Mouse (Mus musculus): ENCODE results near the gene Plxnb1. TPM values are rescaled to one million over a fixed set of nuclear protein-coding genes. Genes with fewer than 3 reads are reported as not detected.

The Plxnb1 gene
- polyA plus RNA-seq, 1 experiment = 61.4 TPM

DNA sequence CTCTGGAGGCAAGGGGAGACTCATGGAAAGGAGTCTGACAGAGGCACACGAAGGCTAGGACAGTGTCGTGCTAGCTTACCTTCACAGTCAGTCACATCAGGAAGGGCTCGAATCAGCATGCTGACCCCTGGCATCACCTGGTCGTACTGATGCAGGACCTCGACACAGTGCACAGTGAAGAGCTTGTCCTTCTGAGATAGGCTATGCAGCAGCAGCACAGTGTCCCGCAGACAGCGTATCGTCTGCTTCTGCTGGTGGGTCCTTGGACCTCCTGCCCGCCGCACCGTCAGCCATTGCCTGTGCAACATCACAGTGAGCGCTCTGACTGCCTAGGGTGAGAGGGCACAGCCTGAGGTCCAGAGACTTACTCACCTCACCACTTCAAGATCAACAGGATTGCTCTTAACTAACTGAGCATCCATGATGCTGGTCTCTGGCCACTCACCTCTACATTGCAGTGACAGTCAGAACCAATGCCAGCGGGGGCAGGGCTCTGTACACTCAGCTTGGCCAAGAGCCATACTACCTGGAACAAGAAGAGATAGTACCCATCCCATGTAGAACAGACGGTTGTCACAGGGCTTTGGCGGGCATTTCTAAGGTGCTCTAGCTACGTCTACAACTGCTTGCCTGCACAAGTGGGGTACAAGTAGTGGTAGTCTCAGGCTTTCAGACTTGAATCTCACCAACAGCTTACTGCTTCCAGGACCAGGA, 34.8 kb upstream of the Plxnb1 start:
- TF ChIP-seq POLR2A (IDR thresholded peaks at IDR 0.05; ENCODE audit: borderline replicate concordance, extremely low read depth, low read depth, low read length) (no peak), CTCF (IDR thresholded peaks at IDR 0.05; ENCODE audit: insufficient read depth, low read length) (0 out of 2 replicates have a peak, but pooled peaks have one; percentile 6)
- 89% methylated on average over 16 of the region's 16 CpGs for WGBS
- Histone ChIP-seq H3K4me3 (replicated peaks; ENCODE audit: extremely low read depth, low read depth, low read length) (no peak overlapping the region), H3K4me1 (ENCODE audit: control insufficient read depth, insufficient read depth, low read length) (peaks cover 16% of the 10 kb centered on the region)
- DNase-seq = no peak

DNA sequence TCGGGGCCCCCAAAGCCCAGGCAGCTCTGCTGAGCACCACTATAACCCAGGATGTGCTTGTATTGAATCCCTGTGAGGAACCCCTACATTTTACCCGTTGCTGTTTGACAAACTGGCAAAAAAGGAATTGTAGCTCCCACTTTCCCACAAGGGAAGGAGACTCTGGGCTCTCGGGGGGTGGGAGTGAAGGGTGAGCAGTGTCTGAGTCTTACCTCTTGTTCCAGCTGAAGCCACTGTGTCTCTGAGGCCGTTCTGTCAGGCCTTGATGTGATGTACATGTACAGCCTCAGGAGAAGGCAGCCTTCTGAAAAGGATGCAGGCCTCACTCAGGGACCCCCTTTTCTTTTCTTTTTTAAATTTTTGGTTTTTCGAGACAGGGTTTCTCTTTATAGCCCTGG, 34.3 kb upstream of the Plxnb1 start:
- no peak for TF ChIP-seq CTCF (IDR thresholded peaks at IDR 0.05; ENCODE audit: insufficient read depth, low read length)
- no peak for TF ChIP-seq POLR2A (IDR thresholded peaks at IDR 0.05; ENCODE audit: borderline replicate concordance, extremely low read depth, low read depth, low read length)
- Histone ChIP-seq H3K4me3 (replicated peaks; ENCODE audit: extremely low read depth, low read depth, low read length) (no peak overlapping the region), H3K4me1 (ENCODE audit: control insufficient read depth, insufficient read depth, low read length) (peaks cover 16% of the 10 kb centered on the region)
- WGBS = 89% methylated on average over 5 of the region's 5 CpGs
- no peak for DNase-seq

DNA sequence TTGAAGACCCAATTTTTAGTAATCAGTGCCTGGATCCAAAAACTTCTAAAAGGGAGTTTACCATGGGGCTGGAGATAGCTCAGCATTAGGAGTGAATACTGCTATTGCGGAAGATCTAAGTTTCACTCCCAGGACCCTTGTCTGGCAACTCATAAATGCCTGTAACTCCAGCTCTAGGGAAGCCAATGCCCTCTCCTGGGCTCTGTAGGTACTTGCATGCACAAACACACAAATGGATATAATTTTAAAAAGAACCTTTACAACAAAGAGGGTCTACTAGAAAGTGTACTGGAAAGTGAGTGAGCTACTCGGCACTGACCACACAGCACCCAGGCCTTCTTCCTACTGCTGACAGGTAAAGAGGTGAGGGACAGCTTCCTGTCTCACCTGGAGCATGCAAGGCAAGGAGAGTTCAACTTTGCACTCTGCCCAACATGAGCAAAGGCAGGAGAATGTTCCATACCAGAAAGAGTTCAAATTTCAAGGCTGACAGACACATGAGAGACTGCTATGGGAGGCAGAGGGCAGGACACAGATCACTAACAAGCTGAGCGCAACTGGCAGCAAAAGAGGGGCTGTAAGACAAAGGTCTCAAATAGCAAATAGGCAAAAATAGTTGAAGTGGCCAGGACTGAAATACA, 27.0 kb upstream of the Plxnb1 start:
- TF ChIP-seq POLR2A (IDR thresholded peaks at IDR 0.05; ENCODE audit: borderline replicate concordance, extremely low read depth, low read depth, low read length) (no peak), CTCF (IDR thresholded peaks at IDR 0.05; ENCODE audit: insufficient read depth, low read length) (no peak)
- H3K4me3 ChIP-seq (replicated peaks; ENCODE audit: extremely low read depth, low read depth, low read length) = no peak overlapping the region
- 93% methylated on average over 3 of the region's 3 CpGs for WGBS
- H3K4me1 ChIP-seq (ENCODE audit: control insufficient read depth, insufficient read depth, low read length) = peaks cover 3% of the 10 kb centered on the region; the same call in 1 of the 2 replicates
- DNase-seq = no peak

DNA sequence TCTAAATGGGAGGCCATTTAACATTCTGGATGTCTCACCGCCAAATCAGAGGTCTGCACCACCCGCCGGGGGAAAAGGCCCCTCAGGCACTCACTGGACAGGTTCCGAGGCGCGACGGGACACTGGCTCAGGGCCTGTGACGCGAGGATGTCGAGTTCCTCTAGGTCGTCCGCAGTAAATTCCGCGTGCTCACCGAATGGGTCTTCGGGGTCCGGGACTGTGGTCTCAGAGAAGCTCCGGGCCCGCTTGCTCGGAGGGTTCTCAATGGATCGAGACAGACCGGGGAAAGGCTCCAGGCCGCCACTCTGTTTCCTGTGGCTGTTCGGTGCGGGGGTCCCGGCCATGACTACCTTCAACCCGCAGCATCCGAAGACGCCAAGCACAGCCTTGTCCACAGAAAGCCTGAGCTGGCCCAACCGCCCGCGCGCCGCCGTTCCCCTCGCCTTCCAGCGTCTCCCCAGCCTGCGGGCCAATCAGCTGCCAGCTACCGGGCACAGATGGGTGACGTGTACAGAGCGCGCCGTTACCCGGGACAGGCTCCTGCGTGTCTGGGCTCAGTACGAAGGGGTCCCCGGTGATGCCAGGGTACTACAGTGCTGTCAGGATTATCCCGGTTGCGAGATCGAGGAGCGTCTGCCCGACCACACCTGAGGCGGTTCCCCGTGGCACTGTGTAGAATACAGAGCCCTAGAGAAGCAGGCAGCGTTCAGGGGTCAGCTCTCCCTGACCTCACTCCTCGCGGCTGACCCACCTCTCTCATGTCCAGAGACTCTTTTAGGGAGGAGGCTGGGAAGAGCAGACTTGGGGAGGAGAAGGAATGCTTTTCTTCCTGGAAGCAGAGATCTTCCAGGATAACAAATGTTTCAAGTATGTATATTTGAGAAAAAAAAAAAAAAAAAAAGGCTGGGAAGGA, 21.3 kb upstream of the Plxnb1 start, which contains the start of gene Atrip:
Gene Atrip (minus strand): TSS at position 464 of the 913 bp plus-strand sequence.
- peak; percentile 90 for DNase-seq
- TF ChIP-seq CTCF (IDR thresholded peaks at IDR 0.05; ENCODE audit: insufficient read depth, low read length) (no peak), POLR2A (IDR thresholded peaks at IDR 0.05; ENCODE audit: borderline replicate concordance, extremely low read depth, low read depth, low read length) (peak; percentile 93)
- Histone ChIP-seq H3K4me3 (replicated peaks; ENCODE audit: extremely low read depth, low read depth, low read length) (peak within 1 kb of the TSS; percentile 72), H3K4me1 (ENCODE audit: control insufficient read depth, insufficient read depth, low read length) (peaks cover 5% of the 10 kb centered on the region; the same call in 1 of the 2 replicates)
- WGBS = under 1% methylated on average over 57 of the region's 57 CpGs

DNA sequence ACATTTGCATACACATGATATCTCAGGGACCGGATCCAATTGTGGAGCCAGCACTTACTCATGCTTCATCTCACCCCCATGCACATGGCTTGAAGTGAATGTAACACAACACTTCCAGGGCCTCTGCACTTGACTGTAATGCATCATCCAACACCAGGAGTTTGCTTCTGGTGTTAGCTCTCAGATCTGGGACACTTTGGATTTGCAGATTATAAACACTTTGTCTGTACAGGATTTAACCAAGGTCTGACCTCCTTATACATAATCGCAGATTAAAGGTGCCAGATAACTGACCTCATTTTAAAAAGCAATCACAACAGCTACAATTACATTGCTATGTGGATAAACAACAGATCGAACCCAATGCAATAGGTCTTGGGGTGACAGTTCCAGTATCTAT, 14.7 kb upstream of the Plxnb1 start:
- no peak for DNase-seq
- TF ChIP-seq CTCF (IDR thresholded peaks at IDR 0.05; ENCODE audit: insufficient read depth, low read length) (no peak), POLR2A (IDR thresholded peaks at IDR 0.05; ENCODE audit: borderline replicate concordance, extremely low read depth, low read depth, low read length) (no peak)
- 86% methylated on average over 3 of the region's 3 CpGs for WGBS
- Histone ChIP-seq H3K4me3 (replicated peaks; ENCODE audit: extremely low read depth, low read depth, low read length) (no peak overlapping the region), H3K4me1 (ENCODE audit: control insufficient read depth, insufficient read depth, low read length) (peaks cover 2% of the 10 kb centered on the region; the same call in 1 of the 2 replicates)

DNA sequence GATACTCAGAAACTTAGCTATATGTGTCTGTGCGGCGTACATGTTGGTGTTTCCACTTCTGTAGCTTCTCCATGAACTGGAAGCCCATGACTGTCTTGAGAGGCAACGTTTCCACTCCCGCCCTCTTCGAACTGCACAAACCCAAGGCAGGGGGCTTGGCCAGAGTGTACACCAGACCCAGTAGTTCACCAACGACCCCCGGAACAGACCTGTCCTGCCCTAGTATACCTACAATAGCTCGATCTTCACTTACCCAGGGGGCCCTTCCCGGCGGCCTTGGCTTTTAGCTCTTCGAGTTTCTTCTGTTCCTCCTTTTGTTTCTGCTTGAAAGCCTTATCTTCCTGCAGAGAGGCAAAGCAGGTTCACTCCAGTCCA, 13.5 kb upstream of the Plxnb1 start:
- TF ChIP-seq POLR2A (IDR thresholded peaks at IDR 0.05; ENCODE audit: borderline replicate concordance, extremely low read depth, low read depth, low read length) (no peak), CTCF (IDR thresholded peaks at IDR 0.05; ENCODE audit: insufficient read depth, low read length) (no peak)
- H3K4me1 ChIP-seq (ENCODE audit: control insufficient read depth, insufficient read depth, low read length) = peaks cover 2% of the 10 kb centered on the region; the same call in 1 of the 2 replicates
- peak overlapping the region; percentile 72 for H3K4me3 ChIP-seq (replicated peaks; ENCODE audit: extremely low read depth, low read depth, low read length)
- 3% methylated on average over 11 of the region's 11 CpGs for WGBS
- no peak for DNase-seq

DNA sequence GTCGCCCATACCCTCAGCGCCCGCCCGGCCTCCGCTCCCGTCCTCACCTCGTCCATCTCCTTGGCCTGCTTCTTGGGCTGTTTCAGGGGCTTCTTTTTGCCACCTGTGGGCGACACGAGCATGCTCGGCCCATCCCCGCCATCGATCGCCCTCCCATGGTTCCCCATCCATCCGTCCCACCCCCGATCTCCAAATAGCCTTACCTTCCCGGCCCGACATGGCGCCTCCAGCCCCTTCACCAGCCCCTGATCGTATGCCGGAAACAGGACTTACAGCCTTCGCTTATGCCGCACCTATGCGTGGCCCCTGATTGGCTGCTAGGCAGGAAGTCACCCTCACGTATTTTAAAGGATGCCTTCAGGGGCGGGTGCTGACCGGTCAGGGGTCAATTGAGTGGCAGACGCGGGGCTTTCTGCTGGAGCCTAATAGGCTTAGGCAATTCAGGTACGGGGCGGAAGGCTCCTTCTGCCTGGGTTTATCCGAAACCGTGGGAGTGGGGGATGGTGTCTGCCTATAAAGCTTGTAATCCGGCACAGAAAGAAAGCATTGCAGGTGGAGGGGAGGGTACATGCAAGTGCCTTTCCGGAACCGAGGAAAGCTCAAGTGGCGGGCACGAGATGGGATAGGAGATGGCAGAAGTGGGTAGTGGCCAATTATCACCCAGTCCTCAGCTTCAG, 12.9 kb upstream of the Plxnb1 start, which contains the start of the genes Ccdc51 and Tma7:
Gene Ccdc51 (plus strand): TSS at position 370 of the 677 bp plus-strand sequence.
Gene Tma7 (minus strand): TSS at position 464 of the 677 bp plus-strand sequence.
- WGBS = 1% methylated on average over 37 of the region's 37 CpGs
- Histone ChIP-seq H3K4me3 (replicated peaks; ENCODE audit: extremely low read depth, low read depth, low read length) (peak within 1 kb of the TSS; percentile 72), H3K4me1 (ENCODE audit: control insufficient read depth, insufficient read depth, low read length) (peaks cover 2% of the 10 kb centered on the region; the same call in 1 of the 2 replicates)
- peak; percentile 82 for DNase-seq
- TF ChIP-seq CTCF (IDR thresholded peaks at IDR 0.05; ENCODE audit: insufficient read depth, low read length) (no peak), POLR2A (IDR thresholded peaks at IDR 0.05; ENCODE audit: borderline replicate concordance, extremely low read depth, low read depth, low read length) (peak; percentile 83; the same call in 1 of the 2 replicates)

DNA sequence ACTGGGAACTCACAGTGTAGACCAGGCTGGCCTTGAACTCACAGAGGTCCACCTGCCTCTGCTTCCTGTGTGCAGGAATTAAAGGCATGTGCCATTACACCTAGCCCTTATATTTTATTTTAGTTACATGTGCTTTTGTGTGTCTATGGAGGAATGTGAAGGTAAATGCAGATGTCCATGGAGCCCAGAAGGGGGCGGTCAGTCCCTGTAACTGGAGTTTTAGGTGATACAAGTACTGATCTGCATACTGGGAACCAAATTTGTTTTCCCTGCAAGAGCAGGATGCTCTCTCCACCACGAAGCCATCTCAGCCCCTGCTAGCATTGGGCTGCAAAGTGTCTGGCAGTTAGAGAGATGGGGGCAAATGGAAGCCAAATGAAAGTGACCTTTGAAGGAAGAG, 10.3 kb upstream of the Plxnb1 start:
- Histone ChIP-seq H3K4me3 (replicated peaks; ENCODE audit: extremely low read depth, low read depth, low read length) (no peak overlapping the region), H3K4me1 (ENCODE audit: control insufficient read depth, insufficient read depth, low read length) (peaks cover 2% of the 10 kb centered on the region; the same call in 1 of the 2 replicates)
- DNase-seq = no peak
- 19% methylated on average over 2 of the region's 2 CpGs for WGBS
- TF ChIP-seq POLR2A (IDR thresholded peaks at IDR 0.05; ENCODE audit: borderline replicate concordance, extremely low read depth, low read depth, low read length) (no peak), CTCF (IDR thresholded peaks at IDR 0.05; ENCODE audit: insufficient read depth, low read length) (0 out of 2 replicates have a peak, but pooled peaks have one; percentile 16)

Measured in lung, adult 2 months (tissue).